Mouse (Mus musculus): ENCODE data around the gene Tbcb. TPM values are rescaled to one million over a fixed set of nuclear protein-coding genes. Genes with fewer than 3 reads are reported as not detected.

Gene Tbcb
- 148 and 150 TPM in 2 replicates for polyA plus RNA-seq (2014; fragmentation: Nextera tagmentation; extraction: Ambion mirVana)

DNA sequence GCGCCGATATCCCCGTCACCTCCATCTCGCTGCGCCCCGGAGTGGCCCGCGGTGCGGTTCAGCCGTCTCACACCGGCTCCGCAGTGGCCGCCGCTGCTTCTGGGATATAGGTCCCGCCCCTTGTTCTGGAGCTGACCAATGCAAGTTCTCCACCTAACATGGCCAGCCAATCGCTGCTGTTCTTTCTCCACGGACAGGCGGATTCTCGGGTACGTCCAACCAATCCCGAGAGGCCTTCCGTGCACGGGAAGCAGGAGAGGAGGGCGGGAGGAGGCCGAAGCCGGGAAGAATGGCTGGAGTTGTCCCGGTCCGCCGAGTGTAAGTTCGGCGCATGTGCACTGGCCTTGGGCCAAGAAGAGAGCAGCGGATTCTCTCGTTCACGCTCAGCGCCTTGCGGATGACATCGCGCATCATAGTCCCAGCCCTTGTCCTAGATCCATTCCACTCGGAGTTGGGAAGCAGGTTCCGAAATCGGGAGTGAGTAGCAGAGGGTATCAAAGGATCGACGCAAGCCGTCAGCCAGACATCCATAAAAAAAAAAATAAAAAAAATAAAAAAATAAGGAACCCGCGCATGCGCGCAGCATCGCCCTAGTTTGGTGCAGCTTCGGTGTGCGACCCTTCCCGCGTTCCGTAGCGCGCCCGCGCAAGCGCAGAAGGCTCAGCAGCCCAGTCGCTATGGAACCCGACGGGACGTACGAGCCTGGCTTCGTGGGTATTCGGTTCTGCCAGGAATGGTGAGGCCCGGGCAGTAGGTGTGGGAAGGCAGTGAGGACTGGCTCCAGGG is at the start of gene Tbcb, which contains the start of gene Polr2i:
Tbcb (minus strand) TSS at position 604 of the 786 bp plus-strand sequence.
Polr2i (plus strand) TSS at position 280 of the 786 bp plus-strand sequence.
- H3K4me3 ChIP-seq (ENCODE audit: low read depth, low read length): peak within 1 kb of the TSS; percentile 49

DNA sequence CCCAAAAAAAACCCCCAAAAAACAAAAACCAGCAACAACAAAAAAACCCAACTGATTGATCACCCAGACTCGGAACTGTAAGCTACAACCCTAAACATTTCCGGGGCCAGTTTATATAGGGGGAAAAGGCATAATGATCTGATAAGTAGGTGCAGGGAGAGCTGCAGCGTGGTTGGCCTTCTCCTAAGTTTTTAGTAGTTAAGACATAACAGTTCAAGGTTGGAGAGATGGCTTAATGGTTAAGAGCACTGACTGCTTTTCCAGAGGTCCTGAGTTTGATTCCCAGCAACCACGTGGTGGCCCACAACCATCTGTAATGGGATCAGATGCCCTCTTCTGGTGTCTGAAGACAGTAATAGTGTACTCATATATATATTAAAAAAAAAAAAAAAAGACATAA is 49.5 kb upstream of the Tbcb start:
- ATAC-seq (ENCODE audit: insufficient number of reproducible peaks, insufficient read depth, low FRiP score, low read depth): no peak
- Histone ChIP-seq H3K36me3 (ENCODE audit: control insufficient read depth, insufficient read depth, low read length) (no peaks in the 10 kb centered on the region), H3K4me1 (ENCODE audit: control insufficient read depth, insufficient read depth, low read length) (peaks cover 3% of the 10 kb centered on the region; the same call in 1 of the 2 replicates), H3K9me3 (ENCODE audit: control insufficient read depth, low read depth, low read length) (no peaks in the 10 kb centered on the region), H3K27me3 (ENCODE audit: control insufficient read depth, insufficient read depth, low read length) (no peaks in the 10 kb centered on the region), H3K9ac (replicated peaks; ENCODE audit: low read depth, low read length) (no peak overlapping the region), H3K27ac (ENCODE audit: low read length) (peak overlapping the region; percentile 96; the same call in 1 of the 2 replicates), H3K4me2 (replicated peaks; ENCODE audit: low read depth, low read length) (no peak overlapping the region; the same call in 1 of the 2 replicates), H3K4me3 (ENCODE audit: low read depth, low read length) (no peak overlapping the region)
- WGBS: 71% methylated on average over 4 of the region's 4 CpGs

More for the DNA sequence above, at the start of gene Tbcb, which contains the start of gene Polr2i:
- peak; percentile 95 for ATAC-seq (ENCODE audit: insufficient number of reproducible peaks, insufficient read depth, low FRiP score, low read depth)
- H3K27me3 ChIP-seq (ENCODE audit: control insufficient read depth, insufficient read depth, low read length): no peaks in the 10 kb centered on the region
- peak within 1 kb of the TSS; percentile 87 for H3K27ac ChIP-seq (ENCODE audit: low read length)
- peak within 1 kb of the TSS; percentile 86 for H3K4me2 ChIP-seq (replicated peaks; ENCODE audit: low read depth, low read length)
- under 1% methylated on average over 67 of the region's 67 CpGs for WGBS
- H3K4me1 ChIP-seq (ENCODE audit: control insufficient read depth, insufficient read depth, low read length): peaks cover 14% of the 10 kb centered on the region; the same call in 1 of the 2 replicates
- H3K36me3 ChIP-seq (ENCODE audit: control insufficient read depth, insufficient read depth, low read length): peaks cover 16% of the 10 kb centered on the region
- no peaks in the 10 kb centered on the region for H3K9me3 ChIP-seq (ENCODE audit: control insufficient read depth, low read depth, low read length)
- peak within 1 kb of the TSS; percentile 61 for H3K9ac ChIP-seq (replicated peaks; ENCODE audit: low read depth, low read length)

DNA sequence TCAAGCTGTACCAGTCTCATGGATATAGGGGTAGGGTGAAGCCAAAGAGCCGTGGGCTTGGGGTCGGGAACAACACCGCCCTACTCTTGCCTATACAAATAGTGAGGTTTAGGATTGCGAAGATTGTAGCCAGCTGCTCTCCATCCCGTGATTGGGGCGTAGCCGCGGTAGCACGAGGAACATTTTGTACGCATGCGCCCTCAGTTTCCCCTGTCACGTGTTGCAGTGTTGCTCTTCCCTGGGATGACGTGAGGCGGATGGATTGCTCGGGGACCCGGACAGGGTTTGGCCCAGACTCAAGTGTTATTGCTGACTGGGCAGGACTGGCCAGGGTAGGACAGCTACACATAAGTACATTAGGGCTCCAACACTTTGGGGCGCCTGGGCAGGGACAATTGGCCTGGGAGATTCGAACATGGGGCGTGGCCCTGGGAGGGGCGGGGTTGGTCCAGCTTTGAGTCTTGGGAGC is 48.6 kb upstream of the Tbcb start:
- ATAC-seq (ENCODE audit: insufficient number of reproducible peaks, insufficient read depth, low FRiP score, low read depth): peak; percentile 83
- Histone ChIP-seq H3K27ac (ENCODE audit: low read length) (peak overlapping the region; percentile 96), H3K27me3 (ENCODE audit: control insufficient read depth, insufficient read depth, low read length) (no peaks in the 10 kb centered on the region), H3K9ac (replicated peaks; ENCODE audit: low read depth, low read length) (no peak overlapping the region), H3K4me1 (ENCODE audit: control insufficient read depth, insufficient read depth, low read length) (peaks cover 3% of the 10 kb centered on the region; the same call in 1 of the 2 replicates), H3K4me2 (replicated peaks; ENCODE audit: low read depth, low read length) (peak overlapping the region; percentile 85), H3K36me3 (ENCODE audit: control insufficient read depth, insufficient read depth, low read length) (no peaks in the 10 kb centered on the region), H3K4me3 (ENCODE audit: low read depth, low read length) (peak overlapping the region; percentile 78), H3K9me3 (ENCODE audit: control insufficient read depth, low read depth, low read length) (no peaks in the 10 kb centered on the region)
- 1% methylated on average over 20 of the region's 20 CpGs for WGBS

DNA sequence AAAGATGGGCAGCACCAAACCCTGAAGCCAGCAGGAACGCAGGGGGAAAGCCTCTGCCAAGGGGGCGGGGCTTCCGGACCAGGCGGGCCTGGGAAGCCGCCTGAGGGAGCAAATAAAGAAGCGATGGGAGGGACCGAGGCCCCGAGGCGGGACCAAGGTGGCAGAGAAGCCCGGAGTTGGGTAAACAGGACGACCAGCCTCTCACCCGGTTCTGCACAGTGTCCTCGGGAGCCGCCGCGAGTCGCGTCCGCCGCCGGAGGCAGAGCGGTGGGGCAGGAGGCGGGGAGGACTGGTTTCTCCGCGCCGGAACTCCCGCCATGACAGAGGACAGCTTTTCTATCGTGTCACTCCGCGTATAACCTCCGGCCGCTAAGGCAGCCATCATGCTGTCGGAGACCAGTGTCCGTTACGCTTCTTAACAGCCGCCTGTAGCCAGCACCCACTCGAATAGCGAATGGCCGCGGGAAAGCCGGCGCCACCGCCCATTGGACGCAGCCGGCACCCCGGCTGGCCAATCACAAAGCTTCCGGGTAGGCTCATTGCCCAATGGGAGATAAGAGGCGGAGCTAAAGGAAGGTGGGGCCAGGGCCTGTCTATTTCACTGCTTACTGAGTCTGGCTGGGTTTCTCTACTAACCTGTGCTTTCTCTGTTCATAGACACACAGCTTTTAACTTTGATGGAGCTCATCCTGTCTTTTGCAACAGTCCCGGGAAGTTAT is 48.0 kb upstream of the Tbcb start, which contains the start of the genes Thap8 and Wdr62:
Thap8 (plus strand) TSS at position 144 of the 719 bp plus-strand sequence.
Wdr62 (minus strand) TSS at position 469 of the 719 bp plus-strand sequence.
- H3K4me1 ChIP-seq (ENCODE audit: control insufficient read depth, insufficient read depth, low read length): peaks cover 3% of the 10 kb centered on the region; the same call in 1 of the 2 replicates
- peak within 1 kb of the TSS; percentile 78 for H3K4me3 ChIP-seq (ENCODE audit: low read depth, low read length)
- H3K9me3 ChIP-seq (ENCODE audit: control insufficient read depth, low read depth, low read length): no peaks in the 10 kb centered on the region
- WGBS: under 1% methylated on average over 49 of the region's 49 CpGs
- peak; percentile 95 for ATAC-seq (ENCODE audit: insufficient number of reproducible peaks, insufficient read depth, low FRiP score, low read depth)
- H3K36me3 ChIP-seq (ENCODE audit: control insufficient read depth, insufficient read depth, low read length): no peaks in the 10 kb centered on the region
- peak within 1 kb of the TSS; percentile 96 for H3K27ac ChIP-seq (ENCODE audit: low read length)
- H3K4me2 ChIP-seq (replicated peaks; ENCODE audit: low read depth, low read length): peak within 1 kb of the TSS; percentile 85
- peak within 1 kb of the TSS; percentile 46; the same call in 1 of the 2 replicates for H3K9ac ChIP-seq (replicated peaks; ENCODE audit: low read depth, low read length)
- H3K27me3 ChIP-seq (ENCODE audit: control insufficient read depth, insufficient read depth, low read length): no peaks in the 10 kb centered on the region

DNA sequence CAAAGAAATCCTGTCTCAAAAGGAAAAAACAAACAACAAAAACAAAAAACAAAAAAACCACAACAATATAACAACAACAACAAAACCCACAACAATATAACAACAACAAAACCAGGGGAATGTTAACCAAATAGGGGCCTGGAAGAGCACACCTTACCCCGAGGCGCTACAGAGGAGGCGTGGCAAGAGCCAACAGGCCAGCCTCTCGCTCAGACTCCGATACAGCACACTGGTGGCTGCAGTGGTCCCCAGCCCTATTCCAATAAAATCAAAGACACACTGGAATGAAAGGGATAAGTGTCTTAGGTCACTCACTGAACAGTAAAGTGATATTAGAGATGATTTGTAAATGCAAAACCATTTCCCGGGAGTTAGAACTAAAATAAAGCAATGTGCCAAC is 47.5 kb upstream of the Tbcb start:
- Histone ChIP-seq H3K4me2 (replicated peaks; ENCODE audit: low read depth, low read length) (peak overlapping the region; percentile 85), H3K4me3 (ENCODE audit: low read depth, low read length) (peak overlapping the region; percentile 78), H3K9me3 (ENCODE audit: control insufficient read depth, low read depth, low read length) (no peaks in the 10 kb centered on the region), H3K36me3 (ENCODE audit: control insufficient read depth, insufficient read depth, low read length) (no peaks in the 10 kb centered on the region), H3K27ac (ENCODE audit: low read length) (peak overlapping the region; percentile 96; the same call in 1 of the 2 replicates), H3K4me1 (ENCODE audit: control insufficient read depth, insufficient read depth, low read length) (peaks cover 3% of the 10 kb centered on the region; the same call in 1 of the 2 replicates), H3K27me3 (ENCODE audit: control insufficient read depth, insufficient read depth, low read length) (no peaks in the 10 kb centered on the region), H3K9ac (replicated peaks; ENCODE audit: low read depth, low read length) (no peak overlapping the region)
- ATAC-seq (ENCODE audit: insufficient number of reproducible peaks, insufficient read depth, low FRiP score, low read depth): no peak
- 0% methylated on average over 6 of the region's 6 CpGs for WGBS

DNA sequence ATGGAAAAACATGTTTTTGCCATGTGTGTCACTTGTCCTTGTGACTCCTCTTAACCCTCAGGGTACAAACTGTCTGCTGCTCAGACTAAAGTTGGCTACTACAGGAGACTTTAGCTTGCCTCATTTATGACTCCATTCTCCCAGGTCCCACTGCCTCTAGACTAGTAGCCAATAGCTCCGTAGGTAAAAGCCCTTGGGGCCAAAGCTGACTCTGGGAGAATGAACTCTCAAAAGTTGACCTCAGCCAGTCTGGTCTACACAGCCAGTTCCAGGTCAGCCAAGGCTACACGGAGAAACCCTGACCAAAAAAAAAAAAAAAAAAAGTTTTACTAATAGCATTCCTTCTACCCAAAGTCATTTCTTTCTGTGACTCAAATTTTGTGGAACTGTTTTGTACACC is 46.8 kb upstream of the Tbcb start:
- no peaks in the 10 kb centered on the region for H3K9me3 ChIP-seq (ENCODE audit: control insufficient read depth, low read depth, low read length)
- H3K27me3 ChIP-seq (ENCODE audit: control insufficient read depth, insufficient read depth, low read length): no peaks in the 10 kb centered on the region
- H3K27ac ChIP-seq (ENCODE audit: low read length): no peak overlapping the region
- H3K4me3 ChIP-seq (ENCODE audit: low read depth, low read length): no peak overlapping the region
- H3K4me1 ChIP-seq (ENCODE audit: control insufficient read depth, insufficient read depth, low read length): peaks cover 3% of the 10 kb centered on the region; the same call in 1 of the 2 replicates
- ATAC-seq (ENCODE audit: insufficient number of reproducible peaks, insufficient read depth, low FRiP score, low read depth): no peak
- WGBS: 51% methylated on average over 2 of the region's 2 CpGs
- H3K36me3 ChIP-seq (ENCODE audit: control insufficient read depth, insufficient read depth, low read length): no peaks in the 10 kb centered on the region
- no peak overlapping the region for H3K9ac ChIP-seq (replicated peaks; ENCODE audit: low read depth, low read length)
- no peak overlapping the region for H3K4me2 ChIP-seq (replicated peaks; ENCODE audit: low read depth, low read length)

DNA sequence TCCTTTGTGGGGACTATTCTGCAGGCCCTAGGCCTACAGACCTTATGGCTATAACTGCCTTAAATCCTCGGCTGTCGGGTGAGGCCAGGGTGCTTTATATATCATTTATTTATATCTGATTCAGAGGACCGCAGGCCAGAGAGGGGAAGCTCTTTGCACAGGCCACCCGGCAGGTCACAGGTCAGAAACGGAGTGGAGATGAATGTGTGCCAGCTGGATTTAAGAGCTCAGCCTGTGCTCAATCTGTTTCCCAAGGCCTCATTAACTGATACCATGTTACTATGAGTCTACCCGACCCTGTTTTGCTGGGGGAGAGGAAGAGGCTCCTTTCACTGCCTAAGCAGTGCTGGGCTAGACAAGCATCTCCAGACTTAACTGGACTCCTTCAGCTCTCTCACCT is 42.3 kb upstream of the Tbcb start:
- ATAC-seq (ENCODE audit: insufficient number of reproducible peaks, insufficient read depth, low FRiP score, low read depth): no peak
- Histone ChIP-seq H3K27ac (ENCODE audit: low read length) (no peak overlapping the region), H3K4me2 (replicated peaks; ENCODE audit: low read depth, low read length) (no peak overlapping the region), H3K9ac (replicated peaks; ENCODE audit: low read depth, low read length) (no peak overlapping the region), H3K4me1 (ENCODE audit: control insufficient read depth, insufficient read depth, low read length) (peaks cover 3% of the 10 kb centered on the region; the same call in 1 of the 2 replicates), H3K4me3 (ENCODE audit: low read depth, low read length) (no peak overlapping the region), H3K9me3 (ENCODE audit: control insufficient read depth, low read depth, low read length) (no peaks in the 10 kb centered on the region), H3K36me3 (ENCODE audit: control insufficient read depth, insufficient read depth, low read length) (peaks cover 3% of the 10 kb centered on the region; the same call in 1 of the 2 replicates), H3K27me3 (ENCODE audit: control insufficient read depth, insufficient read depth, low read length) (no peaks in the 10 kb centered on the region)
- WGBS: 43% methylated on average over 6 of the region's 6 CpGs

DNA sequence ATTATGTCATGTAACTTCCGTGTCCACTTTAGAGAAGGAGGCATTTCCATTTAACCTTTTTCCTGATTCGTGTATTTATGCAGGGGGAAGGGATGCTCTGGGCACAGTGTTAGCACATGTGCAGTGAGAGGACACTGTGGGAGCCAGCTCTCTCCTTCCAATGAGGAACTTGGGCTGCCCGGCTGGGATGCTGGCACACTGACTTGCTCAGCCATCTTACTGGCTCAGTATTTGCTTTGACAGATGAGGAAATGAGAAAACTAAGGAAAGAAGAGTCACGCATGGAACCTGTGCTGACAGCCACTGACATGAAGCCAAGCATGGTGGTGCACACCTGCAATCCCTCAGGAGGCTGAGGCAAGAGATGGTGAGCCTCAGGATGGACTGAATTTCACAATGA is 37.6 kb upstream of the Tbcb start:
- no peaks in the 10 kb centered on the region for H3K27me3 ChIP-seq (ENCODE audit: control insufficient read depth, insufficient read depth, low read length)
- H3K9me3 ChIP-seq (ENCODE audit: control insufficient read depth, low read depth, low read length): no peaks in the 10 kb centered on the region
- no peak overlapping the region for H3K27ac ChIP-seq (ENCODE audit: low read length)
- H3K4me1 ChIP-seq (ENCODE audit: control insufficient read depth, insufficient read depth, low read length): no peaks in the 10 kb centered on the region
- WGBS: 85% methylated on average over 4 of the region's 4 CpGs
- no peak overlapping the region for H3K9ac ChIP-seq (replicated peaks; ENCODE audit: low read depth, low read length)
- no peak overlapping the region for H3K4me3 ChIP-seq (ENCODE audit: low read depth, low read length)
- H3K4me2 ChIP-seq (replicated peaks; ENCODE audit: low read depth, low read length): no peak overlapping the region
- no peak for ATAC-seq (ENCODE audit: insufficient number of reproducible peaks, insufficient read depth, low FRiP score, low read depth)
- H3K36me3 ChIP-seq (ENCODE audit: control insufficient read depth, insufficient read depth, low read length): peaks cover 3% of the 10 kb centered on the region; the same call in 1 of the 2 replicates
